Mouse (Mus musculus): ENCODE measurements around the gene Srrm3. TPM values are rescaled to one million over a fixed set of nuclear protein-coding genes. Genes with fewer than 3 reads are reported as not detected.
A peak's percentile ranks its signal among the peaks of the same experiment; 100 is the strongest.

The Srrm3 gene
- polyA plus RNA-seq, 1 experiment from 2014 or later, result 124 TPM

GRCm38 (mm10) chr5:135898028-135898427, 91.3 kb downstream of the Srrm3 start:
- H3K27ac ChIP-seq, result no peak overlapping the region
- no peak overlapping the region for H3K4me3 ChIP-seq (replicated peaks)
- H3K9me3 ChIP-seq, result no peaks in the 10 kb centered on the region
- no peak for ATAC-seq
- H3K27me3 ChIP-seq, result no peaks in the 10 kb centered on the region
- no peaks in the 10 kb centered on the region for H3K36me3 ChIP-seq
- WGBS, result 19% methylated on average over 3 of the region's 3 CpGs
- H3K4me2 ChIP-seq (replicated peaks), result no peak overlapping the region
- no peak overlapping the region for H3K9ac ChIP-seq (replicated peaks)
- H3K4me1 ChIP-seq (replicated peaks), result peaks cover 4% of the 10 kb centered on the region

GRCm38 (mm10) chr5:135898995-135899394, 92.3 kb downstream of the Srrm3 start:
- no peak overlapping the region for H3K27ac ChIP-seq
- no peak overlapping the region for H3K4me2 ChIP-seq (replicated peaks)
- H3K36me3 ChIP-seq, result no peaks in the 10 kb centered on the region
- no peak overlapping the region for H3K9ac ChIP-seq (replicated peaks)
- ATAC-seq, result no peak
- H3K27me3 ChIP-seq, result no peaks in the 10 kb centered on the region
- 82% methylated on average over 4 of the region's 4 CpGs for WGBS
- H3K4me3 ChIP-seq (replicated peaks), result no peak overlapping the region
- no peaks in the 10 kb centered on the region for H3K9me3 ChIP-seq
- H3K4me1 ChIP-seq (replicated peaks), result peaks cover 14% of the 10 kb centered on the region

GRCm38 (mm10) chr5:135899833-135900232, 93.1 kb downstream of the Srrm3 start:
- H3K9me3 ChIP-seq, result no peaks in the 10 kb centered on the region

DNA sequence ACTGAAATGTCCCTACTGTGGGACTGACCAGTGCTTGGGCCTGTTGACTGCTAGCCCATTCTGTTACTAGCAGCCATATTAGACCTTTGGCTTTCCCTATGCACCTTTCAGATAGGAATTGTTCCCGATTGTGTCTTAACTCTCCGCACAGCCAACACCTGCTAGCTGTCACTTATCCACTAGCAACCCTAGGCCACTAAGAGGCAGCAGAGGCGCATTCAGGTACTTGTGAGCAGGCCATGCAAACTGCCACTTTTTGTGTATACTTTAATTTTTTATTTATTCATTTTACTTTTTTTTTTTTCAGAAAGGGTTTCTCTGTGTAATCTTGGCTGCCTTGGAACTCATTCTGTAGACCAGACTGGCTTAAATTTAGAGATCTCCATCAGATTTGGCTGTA, 94.0 kb downstream of the Srrm3 start:
- WGBS, result 86% methylated on average over 3 of the region's 3 CpGs
- Histone ChIP-seq H3K4me3 (replicated peaks) (no peak overlapping the region), H3K4me1 (replicated peaks) (peaks cover 22% of the 10 kb centered on the region), H3K4me2 (replicated peaks) (no peak overlapping the region), H3K36me3 (0 out of 2 replicates have a peak, but pooled peaks cover 5% of the 10 kb centered on the region), H3K27ac (no peak overlapping the region), H3K9me3 (no peaks in the 10 kb centered on the region), H3K27me3 (no peaks in the 10 kb centered on the region), H3K9ac (replicated peaks) (no peak overlapping the region)
- no peak for ATAC-seq

More at GRCm38 (mm10) chr5:135899833-135900232, 93.1 kb downstream of the Srrm3 start:
- Histone ChIP-seq H3K9ac (replicated peaks) (no peak overlapping the region), H3K4me3 (replicated peaks) (no peak overlapping the region), H3K27me3 (no peaks in the 10 kb centered on the region), H3K4me1 (replicated peaks) (peaks cover 21% of the 10 kb centered on the region), H3K36me3 (0 out of 2 replicates have a peak, but pooled peaks cover 5% of the 10 kb centered on the region), H3K4me2 (replicated peaks) (no peak overlapping the region), H3K27ac (no peak overlapping the region)
- WGBS, result 62% methylated on average over 4 of the region's 4 CpGs
- no peak for ATAC-seq

DNA sequence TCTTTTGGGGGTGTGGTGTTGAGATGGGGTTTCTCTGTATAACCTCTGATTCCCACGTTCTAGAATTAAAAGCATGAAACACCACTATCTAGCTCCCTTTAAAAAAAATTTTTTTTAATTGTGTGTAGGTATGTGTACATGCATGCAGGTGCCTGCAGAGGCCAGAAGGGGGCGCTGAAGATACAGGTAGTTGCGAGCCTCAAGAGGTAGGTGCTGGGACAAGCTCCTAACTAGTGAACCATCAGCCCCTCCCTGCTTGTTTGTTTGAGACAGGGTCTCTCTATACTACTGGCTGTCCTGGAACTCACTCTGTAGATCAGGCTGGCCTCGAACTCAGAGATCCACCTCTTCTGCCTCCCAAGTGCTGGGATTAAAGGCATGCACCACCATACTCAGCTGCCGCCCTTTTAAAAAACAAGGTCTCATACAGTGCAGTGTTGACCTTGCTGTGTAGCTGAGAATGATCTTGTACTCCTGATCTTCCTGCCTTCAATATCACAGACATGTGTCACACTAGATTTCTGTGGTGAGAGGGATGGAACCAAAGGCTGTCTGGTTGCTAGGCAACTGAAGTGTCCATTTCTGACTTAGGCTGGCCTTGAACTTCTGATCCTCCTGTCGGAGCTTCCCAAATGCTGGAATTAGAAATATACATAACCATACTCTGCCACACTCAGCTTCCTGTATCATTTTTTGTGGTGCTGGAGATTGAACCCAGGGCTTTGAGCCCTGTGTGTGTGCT, 94.8 kb downstream of the Srrm3 start:
- Histone ChIP-seq H3K4me1 (replicated peaks) (peaks cover 25% of the 10 kb centered on the region), H3K9me3 (no peaks in the 10 kb centered on the region), H3K27ac (no peak overlapping the region), H3K4me2 (replicated peaks) (no peak overlapping the region), H3K9ac (replicated peaks) (no peak overlapping the region), H3K27me3 (no peaks in the 10 kb centered on the region), H3K4me3 (replicated peaks) (no peak overlapping the region), H3K36me3 (peaks cover 11% of the 10 kb centered on the region)
- no peak for ATAC-seq
- 64% methylated on average over 6 of the region's 6 CpGs for WGBS

- ATAC-seq, result peak; percentile 57; the same call in 1 of the 2 replicates
- Histone ChIP-seq H3K9me3 (no peaks in the 10 kb centered on the region), H3K4me3 (replicated peaks) (peak overlapping the region; percentile 35), H3K4me1 (replicated peaks) (peaks cover 36% of the 10 kb centered on the region), H3K36me3 (peaks cover 25% of the 10 kb centered on the region), H3K27ac (peak overlapping the region; percentile 87), H3K9ac (replicated peaks) (peak overlapping the region; percentile 59), H3K27me3 (no peaks in the 10 kb centered on the region), H3K4me2 (replicated peaks) (peak overlapping the region; percentile 67)
- WGBS, result 16% methylated on average over 7 of the region's 7 CpGs
These were observed 96.4 kb downstream of the Srrm3 start for GRCm38 (mm10) chr5:135903058-135903457.

DNA sequence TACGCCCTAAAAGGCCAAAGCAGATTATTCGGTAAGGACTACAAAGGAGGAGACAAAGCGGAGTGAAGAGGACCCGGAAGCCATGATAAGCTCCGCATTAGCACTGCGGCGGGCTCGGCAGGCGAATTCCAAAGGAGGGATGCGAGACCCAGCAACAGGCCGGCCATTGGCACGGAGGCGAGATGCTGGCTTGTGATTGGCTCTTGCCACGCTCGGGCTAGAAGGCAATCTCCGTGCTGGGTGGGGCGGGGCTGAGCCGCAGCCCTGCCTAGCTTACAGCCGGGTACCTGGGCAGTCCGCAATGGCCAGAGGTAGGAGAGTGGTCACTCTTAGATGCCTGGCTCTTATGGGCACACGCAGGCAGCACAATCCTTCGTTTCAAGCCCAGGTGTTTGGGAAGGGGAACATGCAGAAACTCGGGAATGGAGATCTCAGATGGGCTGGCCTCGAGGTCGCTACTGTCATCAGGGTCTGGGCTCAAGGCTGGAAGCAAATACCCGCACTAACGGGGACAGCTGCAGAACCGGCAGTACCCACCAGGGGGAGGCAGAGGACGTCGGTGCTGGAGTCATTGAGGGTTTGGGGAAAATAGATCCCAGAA, 97.0 kb downstream of the Srrm3 start:
- no peaks in the 10 kb centered on the region for H3K9me3 ChIP-seq
- peak; percentile 98 for ATAC-seq
- peak overlapping the region; percentile 59 for H3K9ac ChIP-seq (replicated peaks)
- H3K27me3 ChIP-seq, result no peaks in the 10 kb centered on the region
- peaks cover 30% of the 10 kb centered on the region for H3K36me3 ChIP-seq
- peaks cover 36% of the 10 kb centered on the region for H3K4me1 ChIP-seq (replicated peaks)
- peak overlapping the region; percentile 87 for H3K27ac ChIP-seq
- H3K4me2 ChIP-seq (replicated peaks), result peak overlapping the region; percentile 67
- H3K4me3 ChIP-seq (replicated peaks), result peak overlapping the region; percentile 35
- under 1% methylated on average over 30 of the region's 30 CpGs for WGBS

DNA sequence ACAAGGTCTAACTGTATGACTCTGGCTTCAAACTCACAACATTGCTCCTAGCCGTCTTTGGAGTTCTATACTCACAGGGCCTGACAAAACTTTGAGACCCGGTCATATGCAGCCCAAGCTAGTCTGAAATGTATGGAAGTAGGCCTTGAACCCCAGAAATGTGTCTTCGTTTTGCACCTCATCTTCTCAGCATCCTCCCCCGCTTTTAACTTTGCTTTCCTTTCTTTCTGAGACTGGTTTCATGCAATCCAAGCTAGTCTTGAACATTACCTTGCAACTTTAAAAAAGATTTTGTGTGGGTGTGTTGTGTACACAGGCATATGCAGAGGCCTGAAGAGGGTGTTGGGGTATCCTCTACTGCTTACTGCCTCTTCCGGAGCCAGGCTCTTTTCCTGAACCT, 97.6 kb downstream of the Srrm3 start:
- peaks cover 40% of the 10 kb centered on the region for H3K4me1 ChIP-seq (replicated peaks)
- no peaks in the 10 kb centered on the region for H3K27me3 ChIP-seq
- peak overlapping the region; percentile 35; the same call in 1 of the 2 replicates for H3K4me3 ChIP-seq (replicated peaks)
- H3K9ac ChIP-seq (replicated peaks), result peak overlapping the region; percentile 59; the same call in 1 of the 2 replicates
- no peak for ATAC-seq
- peak overlapping the region; percentile 87 for H3K27ac ChIP-seq
- no peaks in the 10 kb centered on the region for H3K9me3 ChIP-seq
- peaks cover 36% of the 10 kb centered on the region for H3K36me3 ChIP-seq
- WGBS, result 62% methylated on average over 5 of the region's 5 CpGs
- H3K4me2 ChIP-seq (replicated peaks), result peak overlapping the region; percentile 67

GRCm38 (mm10) chr5:135905320-135906225, 98.9 kb downstream of the Srrm3 start:
- H3K9ac ChIP-seq (replicated peaks), result no peak overlapping the region
- H3K36me3 ChIP-seq, result peaks cover 49% of the 10 kb centered on the region
- ATAC-seq, result no peak
- H3K27ac ChIP-seq, result no peak overlapping the region
- 65% methylated on average over 8 of the region's 8 CpGs for WGBS
- peaks cover 40% of the 10 kb centered on the region for H3K4me1 ChIP-seq (replicated peaks)
- H3K9me3 ChIP-seq, result no peaks in the 10 kb centered on the region
- H3K4me2 ChIP-seq (replicated peaks), result no peak overlapping the region
- no peaks in the 10 kb centered on the region for H3K27me3 ChIP-seq
- H3K4me3 ChIP-seq (replicated peaks), result no peak overlapping the region

DNA sequence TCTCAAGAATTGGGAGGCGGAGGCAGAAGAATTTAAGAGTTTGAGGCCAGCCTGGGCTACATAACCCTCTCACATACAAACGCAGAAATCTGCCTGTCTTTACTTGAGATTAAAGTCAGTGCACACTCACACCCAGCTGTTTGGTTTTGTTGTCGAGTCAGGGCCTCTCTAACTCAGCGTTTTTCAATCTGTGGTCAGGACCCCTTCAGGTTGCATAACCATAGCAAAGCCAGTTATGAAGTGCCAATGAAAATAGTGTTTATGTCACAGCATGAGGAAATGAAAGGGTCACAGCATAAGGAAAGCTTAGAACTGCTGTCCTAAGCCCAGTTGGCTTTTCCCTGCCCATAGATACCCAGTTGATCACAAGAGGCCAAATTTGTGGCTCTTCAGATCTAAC, 100.2 kb downstream of the Srrm3 start:
- no peak for ATAC-seq
- no peak overlapping the region for H3K4me2 ChIP-seq (replicated peaks)
- WGBS, result 83% methylated on average over 4 of the region's 4 CpGs
- peaks cover 40% of the 10 kb centered on the region for H3K4me1 ChIP-seq (replicated peaks)
- no peak overlapping the region for H3K9ac ChIP-seq (replicated peaks)
- H3K27me3 ChIP-seq, result no peaks in the 10 kb centered on the region
- H3K27ac ChIP-seq, result no peak overlapping the region
- H3K4me3 ChIP-seq (replicated peaks), result no peak overlapping the region
- no peaks in the 10 kb centered on the region for H3K9me3 ChIP-seq
- peaks cover 62% of the 10 kb centered on the region for H3K36me3 ChIP-seq

- Histone ChIP-seq H3K9me3 (no peaks in the 10 kb centered on the region), H3K9ac (replicated peaks) (no peak overlapping the region), H3K27ac (no peak overlapping the region), H3K4me3 (replicated peaks) (no peak overlapping the region), H3K4me2 (replicated peaks) (no peak overlapping the region), H3K36me3 (peaks cover 66% of the 10 kb centered on the region), H3K4me1 (replicated peaks) (peaks cover 40% of the 10 kb centered on the region), H3K27me3 (no peaks in the 10 kb centered on the region)
- no peak for ATAC-seq
- WGBS, result 83% methylated on average over 13 of the region's 13 CpGs
These were observed 100.6 kb downstream of the Srrm3 start for GRCm38 (mm10) chr5:135907256-135907655.

DNA sequence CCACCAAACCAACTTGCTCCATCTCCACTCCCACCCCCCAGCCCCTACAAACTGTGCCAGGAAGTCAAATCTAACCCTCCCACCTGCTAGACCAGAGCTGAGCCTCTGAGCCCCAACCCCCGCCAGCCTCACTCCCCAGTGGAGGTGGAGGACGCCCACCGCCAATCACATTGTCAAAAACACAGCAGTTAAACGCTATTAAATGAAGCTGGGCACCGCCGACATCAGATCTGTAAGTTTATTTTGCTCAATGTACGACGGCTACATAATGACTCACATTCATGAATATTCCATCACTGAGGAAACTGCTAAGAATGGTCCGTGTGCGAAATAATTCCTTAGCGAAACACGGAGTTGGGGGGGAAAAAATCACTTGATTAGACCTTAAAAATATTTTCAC, 101.5 kb downstream of the Srrm3 start:
- Histone ChIP-seq H3K9me3 (no peaks in the 10 kb centered on the region), H3K4me1 (replicated peaks) (peaks cover 37% of the 10 kb centered on the region), H3K36me3 (peaks cover 74% of the 10 kb centered on the region), H3K4me3 (replicated peaks) (no peak overlapping the region), H3K4me2 (replicated peaks) (no peak overlapping the region), H3K27ac (no peak overlapping the region), H3K9ac (replicated peaks) (no peak overlapping the region), H3K27me3 (no peaks in the 10 kb centered on the region)
- 69% methylated on average over 12 of the region's 12 CpGs for WGBS
- no peak for ATAC-seq
